Mouse (Mus musculus): Measurements from ENCODE around the gene Plxdc1.
A peak's percentile ranks its signal among the peaks of the same experiment; 100 is the strongest.

The Plxdc1 gene

GRCm38 (mm10) chr11:98005686-98006085 is 19.4 kb upstream of the Plxdc1 start:
- no peak for TF ChIP-seq POU5F1 (IDR thresholded peaks at IDR 0.05; ENCODE audit: borderline replicate concordance, low read length)
- Histone ChIP-seq H3K4me1 (replicated peaks; ENCODE audit: low read depth, low read length) (peaks cover 65% of the 10 kb centered on the region), H3K4me3 (replicated peaks; ENCODE audit: low read length) (peak overlapping the region; percentile 37), H3K9me3 (ENCODE audit: low read length) (no peaks in the 10 kb centered on the region), H3K36me3 (ENCODE audit: insufficient read depth, low read length) (peaks cover 63% of the 10 kb centered on the region), H3K27me3 (ENCODE audit: insufficient read depth, low read length) (no peaks in the 10 kb centered on the region)

GRCm38 (mm10) chr11:98005076-98005475 is 18.8 kb upstream of the Plxdc1 start:
- H3K4me1 ChIP-seq (replicated peaks; ENCODE audit: low read depth, low read length): peaks cover 65% of the 10 kb centered on the region
- H3K4me3 ChIP-seq (replicated peaks; ENCODE audit: low read length): peak overlapping the region; percentile 85
- H3K27me3 ChIP-seq (ENCODE audit: insufficient read depth, low read length): no peaks in the 10 kb centered on the region
- H3K36me3 ChIP-seq (ENCODE audit: insufficient read depth, low read length): peaks cover 57% of the 10 kb centered on the region
- no peak for TF ChIP-seq CTCF (conservative IDR thresholded peaks at IDR 0.05; ENCODE audit: low read length)
- TF ChIP-seq NANOG (IDR thresholded peaks at IDR 0.05; ENCODE audit: borderline replicate concordance, low read length): no peak
- TF ChIP-seq POU5F1 (IDR thresholded peaks at IDR 0.05; ENCODE audit: borderline replicate concordance, low read length): no peak
- no peaks in the 10 kb centered on the region for H3K9me3 ChIP-seq (ENCODE audit: low read length)

GRCm38 (mm10) chr11:98004161-98004560 is 17.9 kb upstream of the Plxdc1 start:
- H3K4me1 ChIP-seq (replicated peaks; ENCODE audit: low read depth, low read length): peaks cover 69% of the 10 kb centered on the region
- peak overlapping the region; percentile 85 for H3K4me3 ChIP-seq (replicated peaks; ENCODE audit: low read length)
- no peaks in the 10 kb centered on the region for H3K27me3 ChIP-seq (ENCODE audit: insufficient read depth, low read length)
- no peaks in the 10 kb centered on the region for H3K9me3 ChIP-seq (ENCODE audit: low read length)
- H3K36me3 ChIP-seq (ENCODE audit: insufficient read depth, low read length): peaks cover 48% of the 10 kb centered on the region
- no peak for TF ChIP-seq NANOG (IDR thresholded peaks at IDR 0.05; ENCODE audit: borderline replicate concordance, low read length)
- no peak for TF ChIP-seq POU5F1 (IDR thresholded peaks at IDR 0.05; ENCODE audit: borderline replicate concordance, low read length)
- TF ChIP-seq CTCF (conservative IDR thresholded peaks at IDR 0.05; ENCODE audit: low read length): no peak

GRCm38 (mm10) chr11:98003171-98003671 is 17.0 kb upstream of the Plxdc1 start:
- Histone ChIP-seq H3K9me3 (ENCODE audit: low read length) (no peaks in the 10 kb centered on the region), H3K4me3 (replicated peaks; ENCODE audit: low read length) (peak overlapping the region; percentile 77), H3K4me1 (replicated peaks; ENCODE audit: low read depth, low read length) (peaks cover 70% of the 10 kb centered on the region), H3K27me3 (ENCODE audit: insufficient read depth, low read length) (peaks cover 1% of the 10 kb centered on the region; the same call in 1 of the 2 replicates), H3K36me3 (ENCODE audit: insufficient read depth, low read length) (peaks cover 38% of the 10 kb centered on the region)
- no peak for TF ChIP-seq POU5F1 (IDR thresholded peaks at IDR 0.05; ENCODE audit: borderline replicate concordance, low read length)
- TF ChIP-seq NANOG (IDR thresholded peaks at IDR 0.05; ENCODE audit: borderline replicate concordance, low read length): no peak
- no peak for TF ChIP-seq CTCF (conservative IDR thresholded peaks at IDR 0.05; ENCODE audit: low read length)

DNA sequence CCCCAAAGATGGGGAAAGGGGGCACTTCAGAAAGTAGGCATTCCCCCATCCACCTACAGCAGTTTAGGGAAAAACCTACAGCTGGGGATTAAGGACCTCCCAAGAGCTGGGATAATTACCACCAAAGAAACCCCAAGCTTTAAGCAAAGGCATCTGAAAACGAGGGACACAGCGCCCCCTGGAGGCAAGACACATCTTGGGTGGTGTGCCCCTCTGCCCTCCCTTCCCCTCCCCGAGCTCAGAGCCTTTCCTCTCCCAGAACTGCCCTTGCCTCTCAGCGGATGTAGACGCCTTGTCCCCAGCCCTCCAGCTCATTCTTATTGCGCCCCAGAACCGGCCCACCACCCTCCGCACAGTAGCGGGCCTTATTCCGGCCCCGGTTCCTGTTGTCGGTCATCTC is 16.4 kb upstream of the Plxdc1 start:
- Histone ChIP-seq H3K4me1 (replicated peaks; ENCODE audit: low read depth, low read length) (peaks cover 70% of the 10 kb centered on the region), H3K4me3 (replicated peaks; ENCODE audit: low read length) (peak overlapping the region; percentile 77), H3K9me3 (ENCODE audit: low read length) (no peaks in the 10 kb centered on the region), H3K27me3 (ENCODE audit: insufficient read depth, low read length) (peaks cover 4% of the 10 kb centered on the region; the same call in 1 of the 2 replicates), H3K36me3 (ENCODE audit: insufficient read depth, low read length) (peaks cover 32% of the 10 kb centered on the region)
- TF ChIP-seq CTCF (conservative IDR thresholded peaks at IDR 0.05; ENCODE audit: low read length): peak; percentile 86
- no peak for TF ChIP-seq POU5F1 (IDR thresholded peaks at IDR 0.05; ENCODE audit: borderline replicate concordance, low read length)
- TF ChIP-seq NANOG (IDR thresholded peaks at IDR 0.05; ENCODE audit: borderline replicate concordance, low read length): no peak

DNA sequence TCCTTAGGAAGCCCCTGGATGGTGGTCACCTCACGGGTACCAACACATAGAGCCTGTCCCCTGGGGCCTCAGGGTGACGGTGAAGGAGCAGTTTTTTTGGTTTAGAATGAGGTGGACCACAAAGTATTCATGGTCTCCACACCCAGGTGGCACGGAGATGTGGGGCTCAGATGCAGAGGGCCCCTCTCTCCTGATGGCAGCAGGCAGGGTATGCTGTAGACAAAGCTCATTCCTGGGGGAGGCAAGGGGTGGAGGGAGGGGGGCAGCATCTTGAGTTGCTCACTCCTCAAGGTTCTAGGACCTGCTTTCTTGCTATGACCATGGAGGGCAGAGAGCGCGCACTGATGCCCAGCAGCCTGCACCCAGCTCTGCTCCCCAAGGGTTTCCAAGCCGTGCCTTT is 15.7 kb upstream of the Plxdc1 start:
- Histone ChIP-seq H3K4me1 (replicated peaks; ENCODE audit: low read depth, low read length) (peaks cover 70% of the 10 kb centered on the region), H3K4me3 (replicated peaks; ENCODE audit: low read length) (peak overlapping the region; percentile 77), H3K9me3 (ENCODE audit: low read length) (no peaks in the 10 kb centered on the region), H3K36me3 (ENCODE audit: insufficient read depth, low read length) (peaks cover 26% of the 10 kb centered on the region), H3K27me3 (ENCODE audit: insufficient read depth, low read length) (peaks cover 4% of the 10 kb centered on the region; the same call in 1 of the 2 replicates)
- no peak for TF ChIP-seq NANOG (IDR thresholded peaks at IDR 0.05; ENCODE audit: borderline replicate concordance, low read length)
- TF ChIP-seq POU5F1 (IDR thresholded peaks at IDR 0.05; ENCODE audit: borderline replicate concordance, low read length): no peak
- TF ChIP-seq CTCF (conservative IDR thresholded peaks at IDR 0.05; ENCODE audit: low read length): no peak

DNA sequence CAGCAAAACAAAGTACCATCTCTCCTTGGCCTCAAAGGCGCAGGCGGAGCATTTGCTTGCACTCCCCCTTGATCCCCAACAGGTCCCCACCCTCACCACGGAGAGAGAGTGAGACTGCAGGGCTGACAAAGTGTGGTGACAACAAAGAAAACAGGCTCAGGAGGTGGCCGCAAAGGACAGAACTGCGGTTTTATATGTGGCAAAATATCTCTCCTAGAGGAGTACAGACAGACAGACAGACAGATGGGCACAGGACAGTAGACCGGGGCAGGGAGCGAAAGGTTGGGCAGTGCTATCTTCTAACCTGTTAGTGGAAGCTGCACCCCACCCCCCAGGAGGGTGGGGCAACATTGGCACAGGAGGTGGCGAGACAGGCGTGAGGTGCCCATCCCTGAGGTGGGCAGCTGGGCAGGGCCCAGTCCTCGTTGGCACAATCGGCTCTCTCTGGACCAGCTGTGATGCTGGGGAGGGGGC is 15.1 kb upstream of the Plxdc1 start:
- peak overlapping the region; percentile 77; the same call in 1 of the 2 replicates for H3K4me3 ChIP-seq (replicated peaks; ENCODE audit: low read length)
- TF ChIP-seq CTCF (conservative IDR thresholded peaks at IDR 0.05; ENCODE audit: low read length): no peak
- no peak for TF ChIP-seq POU5F1 (IDR thresholded peaks at IDR 0.05; ENCODE audit: borderline replicate concordance, low read length)
- TF ChIP-seq NANOG (IDR thresholded peaks at IDR 0.05; ENCODE audit: borderline replicate concordance, low read length): no peak

GRCm38 (mm10) chr11:98000378-98001140 is 14.3 kb upstream of the Plxdc1 start:
- no peaks in the 10 kb centered on the region for H3K9me3 ChIP-seq (ENCODE audit: low read length)
- H3K36me3 ChIP-seq (ENCODE audit: insufficient read depth, low read length): peaks cover 14% of the 10 kb centered on the region
- H3K4me3 ChIP-seq (replicated peaks; ENCODE audit: low read length): no peak overlapping the region
- H3K4me1 ChIP-seq (replicated peaks; ENCODE audit: low read depth, low read length): peaks cover 66% of the 10 kb centered on the region
- TF ChIP-seq NANOG (IDR thresholded peaks at IDR 0.05; ENCODE audit: borderline replicate concordance, low read length) (no peak), POU5F1 (IDR thresholded peaks at IDR 0.05; ENCODE audit: borderline replicate concordance, low read length) (no peak), CTCF (conservative IDR thresholded peaks at IDR 0.05; ENCODE audit: low read length) (no peak)
- peaks cover 4% of the 10 kb centered on the region; the same call in 1 of the 2 replicates for H3K27me3 ChIP-seq (ENCODE audit: insufficient read depth, low read length)

More for the DNA sequence above, 15.1 kb upstream of the Plxdc1 start:
- H3K9me3 ChIP-seq (ENCODE audit: low read length): no peaks in the 10 kb centered on the region
- H3K27me3 ChIP-seq (ENCODE audit: insufficient read depth, low read length): peaks cover 4% of the 10 kb centered on the region; the same call in 1 of the 2 replicates
- H3K36me3 ChIP-seq (ENCODE audit: insufficient read depth, low read length): peaks cover 20% of the 10 kb centered on the region
- peaks cover 73% of the 10 kb centered on the region for H3K4me1 ChIP-seq (replicated peaks; ENCODE audit: low read depth, low read length)

Measured in E14TG2a.4 (cell line).